Comparison of ENCODE assay signal across 25 mouse cellular contexts in genomic region chr12:105997028-105997786, GRCm38 (mm10). TPM values are rescaled to one million over a fixed set of nuclear protein-coding genes. Genes with fewer than 3 reads are reported as not detected.
DNase-seq lines count a peak whose midpoint lies in the region; ATAC-seq and TF ChIP-seq lines count a peak whose summit lies in the region.
"Had no signal": no experiment of that assay in that cellular context is flagged by ENCODE, and none has a peak within 500 bp of the region (broad histone marks: within the 10 kb centered on the region; RNA-seq: fewer than 3 reads in every experiment).

No protein-coding gene starts in this region.

- no peaks in the 10 kb centered on the region for H3K9me3 ChIP-seq in forebrain, embryonic 14.5 days (replicated peaks; ENCODE audit: control insufficient read depth, low read length)
- no peaks in the 10 kb centered on the region for H3K9me3 ChIP-seq in forebrain, embryonic 10.5 days
- H3K9me3 ChIP-seq in hindbrain, embryonic 15.5 days: no peaks in the 10 kb centered on the region
- H3K9me3 ChIP-seq in hindbrain, embryonic 16.5 days (ENCODE audit: control insufficient read depth, low read length): no peaks in the 10 kb centered on the region
- no peaks in the 10 kb centered on the region for H3K9me3 ChIP-seq in liver, embryonic 14.5 days (ENCODE audit: control insufficient read depth, low read length)
- H3K9me3 ChIP-seq in liver, embryonic 11.5 days (ENCODE audit: control insufficient read depth, low read length): no peaks in the 10 kb centered on the region
- H3K9me3 ChIP-seq: limb, embryonic 12.5 days had no signal

- peaks cover 9% of the 10 kb centered on the region for H3K4me1 ChIP-seq in forebrain, embryonic 14.5 days (ENCODE audit: control insufficient read depth, insufficient read depth, low read length)
- peaks cover 10% of the 10 kb centered on the region; the same call in 1 of the 2 replicates for H3K4me1 ChIP-seq in forebrain, embryonic 10.5 days
- no peaks in the 10 kb centered on the region for H3K4me1 ChIP-seq in hindbrain, embryonic 15.5 days (replicated peaks)
- peaks cover 3% of the 10 kb centered on the region; the same call in 1 of the 2 replicates for H3K4me1 ChIP-seq in hindbrain, embryonic 16.5 days (ENCODE audit: control insufficient read depth, insufficient read depth, low read depth, low read length)
- peaks cover 0 to 4% of the 10 kb centered on the region in 2 experiments; a peak in 3 of 4 replicates for H3K4me1 ChIP-seq in liver, embryonic 14.5 days (replicated peaks; ENCODE audit: control insufficient read depth in 2 of 2, insufficient read depth in 2 of 2, low read length in 1 of 2)
- no peaks in the 10 kb centered on the region for H3K4me1 ChIP-seq in liver, embryonic 11.5 days (replicated peaks; ENCODE audit: control insufficient read depth, insufficient read depth, low read length)

- 69% methylated on average over 19 of the region's 19 CpGs for WGBS in forebrain, embryonic 14.5 days
- WGBS in forebrain, embryonic 10.5 days: 92% methylated on average over 19 of the region's 19 CpGs
- 62% methylated on average over 19 of the region's 19 CpGs for WGBS in hindbrain, embryonic 15.5 days
- WGBS in hindbrain, embryonic 16.5 days: 68% methylated on average over 19 of the region's 19 CpGs
- WGBS in liver, embryonic 14.5 days (ENCODE audit: insufficient replicate concordance): 67% methylated on average over 19 of the region's 19 CpGs
- 81% methylated on average over 19 of the region's 19 CpGs for WGBS in liver, embryonic 11.5 days

- H3K36me3 ChIP-seq in forebrain, embryonic 14.5 days (ENCODE audit: control insufficient read depth, insufficient read depth, low read length): no peaks in the 10 kb centered on the region
- no peaks in the 10 kb centered on the region for H3K36me3 ChIP-seq in forebrain, embryonic 10.5 days (replicated peaks)
- no peaks in the 10 kb centered on the region for H3K36me3 ChIP-seq in hindbrain, embryonic 15.5 days
- H3K36me3 ChIP-seq in hindbrain, embryonic 16.5 days (ENCODE audit: control insufficient read depth, insufficient read depth, low read length): no peaks in the 10 kb centered on the region
- H3K36me3 ChIP-seq in liver, embryonic 14.5 days (replicated peaks; ENCODE audit: control insufficient read depth, insufficient read depth, low read depth): no peaks in the 10 kb centered on the region
- H3K36me3 ChIP-seq in liver, embryonic 11.5 days (ENCODE audit: control insufficient read depth, insufficient read depth, low read length): no peaks in the 10 kb centered on the region
- H3K36me3 ChIP-seq: limb, embryonic 12.5 days had no signal

- TF ChIP-seq CTCF in liver, embryonic 14.5 days (IDR thresholded peaks at IDR 0.05; ENCODE audit: low read depth): no peak
- TF ChIP-seq CTCF in brain, embryonic 14.5 days (IDR thresholded peaks at IDR 0.05; ENCODE audit: borderline replicate concordance, extremely low read depth, insufficient read depth, insufficient read length): no peak

- no peak overlapping the region for H3K4me2 ChIP-seq in forebrain, embryonic 14.5 days (ENCODE audit: low read length)
- H3K4me2 ChIP-seq in hindbrain, embryonic 15.5 days: peak overlapping the region; percentile 17; the same call in 1 of the 2 replicates
- H3K4me2 ChIP-seq in hindbrain, embryonic 16.5 days (ENCODE audit: low read length): no peak overlapping the region
- H3K4me2 ChIP-seq in liver, embryonic 14.5 days (ENCODE audit: low read depth): no peak overlapping the region
- no peak overlapping the region for H3K4me2 ChIP-seq in liver, embryonic 11.5 days
- H3K4me2 ChIP-seq: limb, embryonic 12.5 days; midbrain, embryonic 11.5 days had no signal

- no peak overlapping the region for H3K4me3 ChIP-seq in forebrain, embryonic 14.5 days (ENCODE audit: low read depth, low read length)
- H3K4me3 ChIP-seq in forebrain, embryonic 10.5 days: no peak overlapping the region
- H3K4me3 ChIP-seq in hindbrain, embryonic 15.5 days: no peak overlapping the region
- H3K4me3 ChIP-seq in hindbrain, embryonic 16.5 days (ENCODE audit: low read length): no peak overlapping the region
- H3K4me3 ChIP-seq in liver, embryonic 14.5 days (ENCODE audit: insufficient read depth in 1 of 2, low read depth in 2 of 2, low read length in 2 of 2): no peak overlapping the region
- H3K4me3 ChIP-seq in liver, embryonic 11.5 days (ENCODE audit: low read depth, low read length): no peak overlapping the region
- H3K4me3 ChIP-seq: erythroblast, embryonic 14.5 days; left cerebral cortex, adult 2 months; limb, embryonic 12.5 days had no signal

- no peak for TF ChIP-seq POLR2A in brain, embryonic 14.5 days (IDR thresholded peaks at IDR 0.05; ENCODE audit: borderline replicate concordance, extremely low read depth, insufficient read depth, insufficient read length, poor library complexity, severe bottlenecking)

- H3K27ac ChIP-seq in forebrain, embryonic 14.5 days (ENCODE audit: low read depth, low read length): peak overlapping the region; percentile 39; the same call in 1 of the 2 replicates
- H3K27ac ChIP-seq in forebrain, embryonic 10.5 days: no peak overlapping the region
- H3K27ac ChIP-seq in hindbrain, embryonic 15.5 days (replicated peaks): 0 out of 2 replicates have a peak overlapping the region, but pooled peaks have one; percentile 18
- H3K27ac ChIP-seq in hindbrain, embryonic 16.5 days (ENCODE audit: low read depth, low read length): no peak overlapping the region
- no peak overlapping the region for H3K27ac ChIP-seq in liver, embryonic 14.5 days
- no peak overlapping the region for H3K27ac ChIP-seq in liver, embryonic 11.5 days (ENCODE audit: low read depth, low read length)
- H3K27ac ChIP-seq: limb, embryonic 12.5 days; stomach, postnatal 0 days had no signal

- no peak for TF ChIP-seq EP300 in liver, embryonic 14.5 days (IDR thresholded peaks at IDR 0.05; ENCODE audit: low read depth)

- no peak overlapping the region for H3K9ac ChIP-seq in forebrain, embryonic 14.5 days (ENCODE audit: low read length)
- no peak overlapping the region for H3K9ac ChIP-seq in hindbrain, embryonic 15.5 days
- no peak overlapping the region for H3K9ac ChIP-seq in hindbrain, embryonic 16.5 days (ENCODE audit: low read depth, low read length)
- H3K9ac ChIP-seq in liver, embryonic 14.5 days (replicated peaks): no peak overlapping the region
- no peak overlapping the region for H3K9ac ChIP-seq in liver, embryonic 11.5 days (ENCODE audit: low read depth, low read length)
- H3K9ac ChIP-seq: limb, embryonic 12.5 days had no signal

- H3K27me3 ChIP-seq in forebrain, embryonic 14.5 days (replicated peaks; ENCODE audit: control insufficient read depth, insufficient read depth, low read length): no peaks in the 10 kb centered on the region
- no peaks in the 10 kb centered on the region for H3K27me3 ChIP-seq in forebrain, embryonic 10.5 days (ENCODE audit: poor library complexity, severe bottlenecking)
- no peaks in the 10 kb centered on the region for H3K27me3 ChIP-seq in hindbrain, embryonic 15.5 days
- no peaks in the 10 kb centered on the region for H3K27me3 ChIP-seq in hindbrain, embryonic 16.5 days (replicated peaks; ENCODE audit: control insufficient read depth, insufficient read depth, low read length)
- H3K27me3 ChIP-seq in liver, embryonic 14.5 days (ENCODE audit: control insufficient read depth, insufficient read depth, low read length): no peaks in the 10 kb centered on the region
- no peaks in the 10 kb centered on the region; the same call in 1 of the 2 replicates for H3K27me3 ChIP-seq in liver, embryonic 11.5 days (replicated peaks; ENCODE audit: control insufficient read depth, insufficient read depth, low read length)

- peak; percentile 33; the same call in 1 of the 2 replicates for ATAC-seq in forebrain, embryonic 14.5 days
- ATAC-seq in hindbrain, embryonic 15.5 days (ENCODE audit: low FRiP score, low read depth): 0 out of 2 replicates have a peak, but pooled peaks have one; percentile 47
- no peak for ATAC-seq in hindbrain, embryonic 16.5 days
- ATAC-seq in liver, embryonic 14.5 days (ENCODE audit: insufficient read depth): peak; percentile 47; the same call in 1 of the 2 replicates
- ATAC-seq in liver, embryonic 11.5 days (replicated peaks; ENCODE audit: low FRiP score): no peak
- ATAC-seq: intestine, postnatal 0 days had no signal

- DNase-seq in forebrain, embryonic 14.5 days (ENCODE audit: low spot score): peak; percentile 43
- no peak for DNase-seq in forebrain, embryonic 10.5 days (ENCODE audit: extremely low spot score, low spot score)
- no peak for DNase-seq in liver, embryonic 14.5 days (ENCODE audit: low read depth in 3 of 3, low spot score in 3 of 3)
- no peak for DNase-seq in liver, embryonic 11.5 days (ENCODE audit: low spot score)
- peak; percentile 71 for DNase-seq in brain, embryonic 14.5 days (ENCODE audit: low read depth)
- DNase-seq in thymus, postnatal 36 days: no peak
- DNase-seq: adrenal gland, postnatal 25 days; cerebellum, adult 18-20 months; cerebellum, postnatal 10 days; gastrocnemius, postnatal 14 days; heart, postnatal 14 days; kidney, adult 9 months; kidney, postnatal 14 days; lung, postnatal 36 days; right cerebral cortex, adult 18-20 months; thymus, adult 18-20 months; thymus, postnatal 25 days had no signal

RNA-seq across cellular contexts. Expression of gene Vrk1, which starts 12.8 kb away (rescaled TPM):
- 80.6 and 90.8 TPM in 2 replicates for polyA plus RNA-seq in forebrain, embryonic 14.5 days (2014; fragmentation: Nextera tagmentation; extraction: Ambion mirVana)
- 123 TPM in 2 replicates for polyA plus RNA-seq in forebrain, embryonic 10.5 days (2016; fragmentation: Nextera tagmentation; extraction: Ambion mirVana)
- polyA plus RNA-seq in hindbrain, embryonic 15.5 days (2015; fragmentation: Nextera tagmentation; extraction: Ambion mirVana): 30.6 and 31.8 TPM in 2 replicates
- polyA plus RNA-seq in hindbrain, embryonic 16.5 days (2015; fragmentation: Nextera tagmentation; extraction: Ambion mirVana): 29.3 and 31.7 TPM in 2 replicates
- 34.0 and 60.2 TPM in 2 replicates for polyA plus RNA-seq in liver, embryonic 14.5 days (2012; rRNA removed)
- polyA plus RNA-seq in liver, embryonic 14.5 days (2014; fragmentation: Nextera tagmentation; extraction: Ambion mirVana): 103 and 111 TPM in 2 replicates
- 161 and 179 TPM in 2 replicates for polyA plus RNA-seq in liver, embryonic 11.5 days (2014; fragmentation: Nextera tagmentation; extraction: Ambion mirVana)
- 29.3 and 35.7 TPM in 2 replicates for polyA plus RNA-seq in brain, embryonic 14.5 days (2012; rRNA removed)

Comparison
In these comparisons a context has a peak if more than half of its experiments do, and no peak if none do; other contexts are left out.
1. ATAC-seq: peak in forebrain, embryonic 14.5 days (single experiment), hindbrain, embryonic 15.5 days (single experiment) and liver, embryonic 14.5 days (single experiment); none in hindbrain, embryonic 16.5 days (single experiment) and liver, embryonic 11.5 days (single experiment).
2. DNase-seq: peak in forebrain, embryonic 14.5 days (single experiment) and brain, embryonic 14.5 days (single experiment); none in forebrain, embryonic 10.5 days (single experiment), liver, embryonic 14.5 days (0 of 3), liver, embryonic 11.5 days (single experiment) and thymus, postnatal 36 days (0 of 2).
3. H3K27ac ChIP-seq: peak in forebrain, embryonic 14.5 days (single experiment) and hindbrain, embryonic 15.5 days (single experiment); none in forebrain, embryonic 10.5 days (single experiment), hindbrain, embryonic 16.5 days (single experiment), liver, embryonic 14.5 days (single experiment) and liver, embryonic 11.5 days (single experiment).